Mouse (Mus musculus): ENCODE data around the gene Tbc1d22b. TPM values are rescaled to one million over a fixed set of nuclear protein-coding genes. Genes with fewer than 3 reads are reported as not detected.

Gene Tbc1d22b
- polyA plus RNA-seq, 1 experiment from 2014 or later: 6.9 TPM

DNA sequence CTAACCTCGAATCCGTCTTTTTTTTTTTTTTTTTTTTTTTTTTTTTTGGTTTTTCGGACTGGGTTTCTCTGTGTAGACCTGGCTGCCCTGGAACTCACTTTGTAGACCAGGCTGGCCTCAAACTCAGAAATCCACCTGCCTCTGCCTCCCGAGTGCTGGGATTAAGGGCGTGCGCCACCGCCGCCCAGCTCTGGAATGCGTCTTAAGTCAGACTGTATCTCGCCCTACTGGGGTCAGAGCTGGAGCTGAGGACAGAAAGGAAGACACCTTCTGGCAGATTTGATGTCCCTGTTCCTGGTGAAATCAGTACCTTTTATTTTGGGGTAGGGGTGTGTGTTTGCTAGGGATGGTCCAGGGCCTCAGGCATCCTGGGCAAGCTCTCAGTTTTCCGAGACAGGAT, 82.7 kb downstream of the Tbc1d22b start:
- no peak overlapping the region for H3K4me3 ChIP-seq (ENCODE audit: low read depth, low read length)
- H3K4me2 ChIP-seq (replicated peaks; ENCODE audit: low read depth): no peak overlapping the region
- no peaks in the 10 kb centered on the region for H3K9me3 ChIP-seq (ENCODE audit: control insufficient read depth, low read length)
- H3K27ac ChIP-seq (replicated peaks): no peak overlapping the region
- TF ChIP-seq CTCF (IDR thresholded peaks at IDR 0.05; ENCODE audit: low read depth) (no peak), EP300 (optimal IDR thresholded peaks at IDR 0.05) (no peak)
- ATAC-seq (ENCODE audit: low FRiP score, low TSS enrichment): no peak
- H3K36me3 ChIP-seq (ENCODE audit: control insufficient read depth, insufficient read depth, low read length): peaks cover 30% of the 10 kb centered on the region
- no peak for DNase-seq (ENCODE audit: low spot score)
- WGBS: 90% methylated on average over 11 of the region's 11 CpGs
- H3K9ac ChIP-seq (ENCODE audit: low read length): no peak overlapping the region
- no peaks in the 10 kb centered on the region for H3K4me1 ChIP-seq (replicated peaks; ENCODE audit: control insufficient read depth, insufficient read depth)
- H3K27me3 ChIP-seq (ENCODE audit: control insufficient read depth, insufficient read depth, low read length): no peaks in the 10 kb centered on the region

DNA sequence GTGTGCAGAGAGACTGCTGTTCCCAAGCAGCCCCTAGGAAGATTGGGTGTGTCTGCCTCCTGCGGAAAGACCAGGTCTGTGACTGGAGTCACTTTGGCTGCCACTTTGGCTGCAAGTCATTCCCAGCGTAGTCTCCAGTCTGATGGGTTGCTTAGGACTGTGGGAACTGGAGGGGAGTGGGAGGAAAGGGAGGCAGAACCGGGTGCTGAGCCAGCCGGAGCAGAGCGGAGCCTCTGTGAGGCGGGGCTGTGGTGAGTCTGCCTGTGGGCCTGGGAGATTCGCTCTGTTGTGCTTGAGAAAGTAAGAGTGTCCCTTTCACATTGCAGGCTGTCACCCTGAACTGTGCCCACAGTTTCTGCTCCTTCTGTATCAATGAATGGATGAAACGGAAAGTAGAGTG, 85.9 kb downstream of the Tbc1d22b start:
- Histone ChIP-seq H3K36me3 (ENCODE audit: control insufficient read depth, insufficient read depth, low read length) (peaks cover 29% of the 10 kb centered on the region), H3K27ac (replicated peaks) (no peak overlapping the region), H3K4me2 (replicated peaks; ENCODE audit: low read depth) (no peak overlapping the region), H3K27me3 (ENCODE audit: control insufficient read depth, insufficient read depth, low read length) (no peaks in the 10 kb centered on the region), H3K9ac (ENCODE audit: low read length) (no peak overlapping the region), H3K9me3 (ENCODE audit: control insufficient read depth, low read length) (no peaks in the 10 kb centered on the region), H3K4me1 (replicated peaks; ENCODE audit: control insufficient read depth, insufficient read depth) (no peaks in the 10 kb centered on the region), H3K4me3 (ENCODE audit: low read depth, low read length) (no peak overlapping the region)
- ATAC-seq (ENCODE audit: low FRiP score, low TSS enrichment): no peak
- TF ChIP-seq EP300 (optimal IDR thresholded peaks at IDR 0.05) (no peak), CTCF (IDR thresholded peaks at IDR 0.05; ENCODE audit: low read depth) (no peak)
- DNase-seq (ENCODE audit: low spot score): no peak
- 83% methylated on average over 8 of the region's 8 CpGs for WGBS

DNA sequence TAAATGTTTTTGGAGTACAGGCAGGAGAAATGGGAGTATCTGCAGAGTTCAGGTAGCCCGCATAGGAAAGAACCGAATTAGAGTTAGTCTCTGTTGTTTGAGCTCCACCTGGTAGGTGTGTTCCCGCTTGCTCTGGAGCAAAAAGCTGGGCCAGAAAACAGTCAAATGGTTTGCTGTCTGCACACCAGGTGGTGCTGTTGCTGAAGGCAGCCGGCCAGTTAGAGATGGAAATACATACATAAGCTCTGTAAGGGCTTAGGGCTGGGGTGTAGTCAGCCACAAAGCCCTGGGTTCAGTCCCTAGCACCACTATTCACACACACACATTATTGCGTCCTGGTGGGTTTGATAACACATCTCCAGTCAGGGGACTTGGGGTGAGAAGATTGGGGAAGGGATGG, 86.5 kb downstream of the Tbc1d22b start:
- ATAC-seq (ENCODE audit: low FRiP score, low TSS enrichment) (no peak), DNase-seq (ENCODE audit: low spot score) (peak; percentile 63)
- TF ChIP-seq CTCF (IDR thresholded peaks at IDR 0.05; ENCODE audit: low read depth) (peak; percentile 78), EP300 (optimal IDR thresholded peaks at IDR 0.05) (no peak)
- no peak overlapping the region for H3K9ac ChIP-seq (ENCODE audit: low read length)
- H3K36me3 ChIP-seq (ENCODE audit: control insufficient read depth, insufficient read depth, low read length): peaks cover 29% of the 10 kb centered on the region
- no peaks in the 10 kb centered on the region for H3K27me3 ChIP-seq (ENCODE audit: control insufficient read depth, insufficient read depth, low read length)
- H3K9me3 ChIP-seq (ENCODE audit: control insufficient read depth, low read length): no peaks in the 10 kb centered on the region
- no peak overlapping the region for H3K27ac ChIP-seq (replicated peaks)
- no peaks in the 10 kb centered on the region for H3K4me1 ChIP-seq (replicated peaks; ENCODE audit: control insufficient read depth, insufficient read depth)
- 57% methylated on average over 5 of the region's 5 CpGs for WGBS
- H3K4me2 ChIP-seq (replicated peaks; ENCODE audit: low read depth): no peak overlapping the region
- no peak overlapping the region for H3K4me3 ChIP-seq (ENCODE audit: low read depth, low read length)

DNA sequence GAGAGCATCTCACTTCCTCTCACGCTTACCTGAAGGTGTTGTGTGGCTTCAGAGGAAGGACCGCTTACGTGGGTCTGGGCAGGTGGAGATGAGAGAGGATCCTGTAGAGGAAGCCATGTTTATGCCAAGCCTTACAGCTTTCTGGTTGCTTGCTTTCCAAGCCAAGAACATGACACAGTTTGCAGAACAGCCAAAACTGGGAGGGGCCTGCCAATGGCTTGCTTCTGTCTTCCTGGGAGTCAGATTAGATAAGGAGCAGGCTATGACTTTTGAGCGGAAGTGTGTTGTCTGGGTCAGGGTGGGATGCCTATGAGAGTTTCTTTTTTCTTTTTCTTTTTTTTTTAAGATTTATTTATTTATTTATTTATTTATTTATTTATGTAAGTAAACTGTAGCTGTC, 87.8 kb downstream of the Tbc1d22b start:
- no peaks in the 10 kb centered on the region for H3K9me3 ChIP-seq (ENCODE audit: control insufficient read depth, low read length)
- no peak overlapping the region for H3K4me2 ChIP-seq (replicated peaks; ENCODE audit: low read depth)
- no peak for DNase-seq (ENCODE audit: low spot score)
- ATAC-seq (ENCODE audit: low FRiP score, low TSS enrichment): no peak
- H3K27ac ChIP-seq (replicated peaks): no peak overlapping the region
- 78% methylated on average over 4 of the region's 4 CpGs for whole genome bisulfite sequencing
- H3K27me3 ChIP-seq (ENCODE audit: control insufficient read depth, insufficient read depth, low read length): no peaks in the 10 kb centered on the region
- H3K4me3 ChIP-seq (ENCODE audit: low read depth, low read length): no peak overlapping the region
- H3K4me1 ChIP-seq (replicated peaks; ENCODE audit: control insufficient read depth, insufficient read depth): no peaks in the 10 kb centered on the region
- peaks cover 25% of the 10 kb centered on the region for H3K36me3 ChIP-seq (ENCODE audit: control insufficient read depth, insufficient read depth, low read length)
- TF ChIP-seq EP300 (optimal IDR thresholded peaks at IDR 0.05): no peak
- no peak for TF ChIP-seq CTCF (IDR thresholded peaks at IDR 0.05; ENCODE audit: low read depth)
- no peak overlapping the region for H3K9ac ChIP-seq (ENCODE audit: low read length)

DNA sequence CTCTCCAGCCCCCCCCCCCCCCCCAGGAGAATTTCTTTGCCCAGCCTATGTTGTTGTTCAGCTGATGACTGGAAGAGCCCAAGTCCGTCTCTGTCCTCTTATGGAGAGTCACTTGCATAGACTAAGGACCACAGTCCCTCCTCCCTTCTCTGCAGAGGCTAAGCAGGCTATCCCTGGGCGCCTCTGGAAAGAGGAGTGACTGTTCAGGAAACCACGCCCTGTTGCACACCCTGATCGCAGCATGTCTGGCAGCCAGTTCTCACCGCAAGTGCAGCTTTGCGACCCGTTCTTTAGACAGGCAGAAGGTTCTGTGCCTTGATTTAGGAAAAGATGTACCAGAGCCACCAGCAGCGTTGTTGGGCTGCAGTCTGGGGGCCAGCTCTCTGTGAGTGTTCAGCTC, 88.3 kb downstream of the Tbc1d22b start:
- ATAC-seq (ENCODE audit: low FRiP score, low TSS enrichment): 0 out of 2 replicates have a peak, but pooled peaks have one; percentile 54
- H3K4me3 ChIP-seq (ENCODE audit: low read depth, low read length): no peak overlapping the region
- no peak overlapping the region for H3K4me2 ChIP-seq (replicated peaks; ENCODE audit: low read depth)
- 58% methylated on average over 8 of the region's 8 CpGs for WGBS
- no peak overlapping the region for H3K27ac ChIP-seq (replicated peaks)
- H3K9me3 ChIP-seq (ENCODE audit: control insufficient read depth, low read length): no peaks in the 10 kb centered on the region
- H3K27me3 ChIP-seq (ENCODE audit: control insufficient read depth, insufficient read depth, low read length): no peaks in the 10 kb centered on the region
- TF ChIP-seq CTCF (IDR thresholded peaks at IDR 0.05; ENCODE audit: low read depth) (no peak), EP300 (optimal IDR thresholded peaks at IDR 0.05) (no peak)
- H3K4me1 ChIP-seq (replicated peaks; ENCODE audit: control insufficient read depth, insufficient read depth): no peaks in the 10 kb centered on the region
- H3K36me3 ChIP-seq (ENCODE audit: control insufficient read depth, insufficient read depth, low read length): peaks cover 25% of the 10 kb centered on the region
- no peak overlapping the region for H3K9ac ChIP-seq (ENCODE audit: low read length)
- peak; percentile 44 for DNase-seq (ENCODE audit: low spot score)

DNA sequence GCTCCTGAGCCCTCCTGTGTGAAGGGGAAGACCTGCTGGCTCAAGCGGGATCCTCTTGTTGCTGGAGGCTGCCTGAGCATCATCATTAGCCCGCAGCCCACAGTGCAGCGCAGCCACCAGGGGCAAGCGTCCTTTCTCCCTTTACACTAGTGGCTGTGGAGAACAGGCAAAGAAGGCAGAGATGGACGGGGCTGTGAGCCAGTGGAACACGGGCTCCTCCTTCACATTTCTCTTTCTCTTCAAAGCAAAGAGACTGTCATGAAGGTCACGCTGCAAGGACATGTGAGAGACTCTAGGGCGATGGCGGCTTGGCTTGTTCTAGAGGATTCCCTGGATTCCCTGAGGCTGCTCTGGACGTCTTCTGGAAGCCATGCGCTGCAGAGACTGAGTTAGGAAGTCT, 91.4 kb downstream of the Tbc1d22b start:
- ATAC-seq (ENCODE audit: low FRiP score, low TSS enrichment): no peak
- Histone ChIP-seq H3K4me1 (replicated peaks; ENCODE audit: control insufficient read depth, insufficient read depth) (no peaks in the 10 kb centered on the region), H3K27ac (replicated peaks) (no peak overlapping the region), H3K4me2 (replicated peaks; ENCODE audit: low read depth) (no peak overlapping the region), H3K9ac (ENCODE audit: low read length) (no peak overlapping the region), H3K9me3 (ENCODE audit: control insufficient read depth, low read length) (no peaks in the 10 kb centered on the region), H3K36me3 (ENCODE audit: control insufficient read depth, insufficient read depth, low read length) (peaks cover 18% of the 10 kb centered on the region), H3K27me3 (ENCODE audit: control insufficient read depth, insufficient read depth, low read length) (no peaks in the 10 kb centered on the region), H3K4me3 (ENCODE audit: low read depth, low read length) (no peak overlapping the region)
- DNase-seq (ENCODE audit: low spot score): no peak
- no peak for TF ChIP-seq EP300 (optimal IDR thresholded peaks at IDR 0.05)
- TF ChIP-seq CTCF (IDR thresholded peaks at IDR 0.05; ENCODE audit: low read depth): no peak
- WGBS: 96% methylated on average over 11 of the region's 11 CpGs

Measured in stomach, postnatal 0 days (tissue).